Mouse (Mus musculus): Measurements from ENCODE around the gene Zfp174.
A peak's percentile ranks its signal among the peaks of the same experiment; 100 is the strongest.

DNA sequence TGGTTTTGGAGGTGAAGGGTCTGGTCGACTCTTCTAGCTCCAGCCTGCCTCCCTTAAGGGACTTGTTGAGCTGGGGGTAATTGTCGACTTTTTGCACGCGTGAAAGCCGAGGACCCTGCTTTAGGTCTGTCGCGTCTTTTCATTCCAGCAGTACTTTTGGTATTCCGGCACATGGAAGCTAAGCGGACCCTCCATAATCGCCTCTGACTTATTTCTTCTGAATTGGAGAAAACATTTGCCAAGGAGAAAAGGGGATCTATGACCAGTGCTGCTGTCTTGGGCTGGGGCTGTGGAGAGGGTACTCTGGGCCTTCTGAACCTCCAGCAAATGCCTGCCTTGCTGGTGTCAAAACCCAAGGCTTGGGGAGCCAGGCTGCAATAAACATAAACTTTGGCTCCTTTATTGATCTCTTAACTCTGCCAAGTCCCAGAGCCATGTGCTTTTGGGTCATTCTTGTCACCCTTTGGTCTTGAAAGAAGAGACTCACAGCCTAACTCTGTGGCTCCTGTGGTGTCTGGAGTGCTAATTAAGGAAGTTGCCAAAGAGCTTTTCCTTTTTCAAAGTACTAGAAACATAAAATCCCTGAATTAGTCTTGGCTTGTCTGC, 38.1 kb downstream of the Zfp174 start:
- no peak for TF ChIP-seq CTCF (IDR thresholded peaks at IDR 0.05; ENCODE audit: low read depth, low read length)
- TF ChIP-seq POLR2A (IDR thresholded peaks at IDR 0.05; ENCODE audit: extremely low read depth, insufficient read depth, low read length), result peak; percentile 61
